Mouse (Mus musculus) heart, adult 9 months (tissue): Measurements from ENCODE around the gene Samd14.
"Not testable (repeated sequence)": the region's sequence is repeated elsewhere in the genome, so short reads cannot be mapped to it uniquely, and the experiment has no call there.

Experiments used
- DNase-seq, 2 experiments: peaks; one replicate each; pipeline ENCODE4 v3.0.0; 2022; ENCODE audit warnings: low spot score in 2 of 2

Samd14 gene

GRCm38 (mm10) chr11:95004937-95005198 lies 4.8 kb upstream of the Samd14 start:
- no peak for DNase-seq

- no peak for DNase-seq
Measured at GRCm38 (mm10) chr11:95006038-95006437, 3.6 kb upstream of the Samd14 start.

GRCm38 (mm10) chr11:95006525-95007219 lies 3.0 kb upstream of the Samd14 start:
- peak; percentile 69 to 75 for DNase-seq

- DNase-seq: no peak
Measured at GRCm38 (mm10) chr11:95007418-95007817, 2.3 kb upstream of the Samd14 start.

- DNase-seq: no peak
Measured at GRCm38 (mm10) chr11:95008661-95009628, 734 bp upstream of the Samd14 start.

GRCm38 (mm10) chr11:95010141-95010739 lies 561 bp downstream of the Samd14 start:
- no peak for DNase-seq

GRCm38 (mm10) chr11:95010841-95011403 lies 1.2 kb downstream of the Samd14 start:
- DNase-seq: not testable (repeated sequence)

- no peak for DNase-seq
Measured at GRCm38 (mm10) chr11:95011416-95011815, 1.7 kb downstream of the Samd14 start.

GRCm38 (mm10) chr11:95012075-95012474 lies 2.4 kb downstream of the Samd14 start:
- DNase-seq: no peak

GRCm38 (mm10) chr11:95012487-95012886 lies 2.8 kb downstream of the Samd14 start:
- no peak for DNase-seq

- no peak for DNase-seq
Measured at GRCm38 (mm10) chr11:95015484-95015883, 5.8 kb downstream of the Samd14 start.

GRCm38 (mm10) chr11:95022237-95022992 lies 12.7 kb downstream of the Samd14 start:
- DNase-seq: no peak

GRCm38 (mm10) chr11:95023481-95023880 lies 13.8 kb downstream of the Samd14 start:
- no peak for DNase-seq

GRCm38 (mm10) chr11:95024439-95025184 lies 14.9 kb downstream of the Samd14 start:
- no peak for DNase-seq

GRCm38 (mm10) chr11:95025227-95026012 lies 15.7 kb downstream of the Samd14 start:
- no peak for DNase-seq

GRCm38 (mm10) chr11:95026090-95026542 lies 16.4 kb downstream of the Samd14 start:
- no peak for DNase-seq

- no peak for DNase-seq
Measured at GRCm38 (mm10) chr11:95026849-95027248, 17.2 kb downstream of the Samd14 start.

- no peak for DNase-seq
Measured at GRCm38 (mm10) chr11:95027850-95028470, 18.3 kb downstream of the Samd14 start.

- no peak for DNase-seq
Measured at GRCm38 (mm10) chr11:95032945-95033344, 23.3 kb downstream of the Samd14 start.
